Mouse (Mus musculus) midbrain, postnatal 0 days (tissue): ENCODE data around the gene Fads2. TPM values are rescaled to one million over a fixed set of nuclear protein-coding genes. Genes with fewer than 3 reads are reported as not detected.

Experiments used
- ATAC-seq: fragments of 200-750 bp; cut with Nextera tagmentation; 2 replicates; pipeline ENCODE4 v1.8.0; 2017; ENCODE audit warnings: moderate number of reproducible peaks, mild to moderate bottlenecking, moderate TSS enrichment, moderate library complexity; ENCODE audit not compliant: low FRiP score
- DNase-seq: peaks from one replicate; pipeline ENCODE4 v3.0.0-alpha.2; 2015; ENCODE audit warnings: low spot score
- H3K27ac ChIP-seq: fragments of 300-500 bp; sonication (generic); 2 replicates; pipeline ENCODE4 v1.5.1; 2014; ENCODE audit warnings: low read depth, mild to moderate bottlenecking, low read length, mixed read lengths
- H3K27me3 ChIP-seq: fragments of 300-500 bp; sonication (generic); 2 replicates; pipeline ENCODE4 v1.6.1; 2014; ENCODE audit warnings: low read length, control low read depth, mixed read lengths; ENCODE audit not compliant: insufficient read depth
- H3K36me3 ChIP-seq: fragments of 300-500 bp; sonication (generic); 2 replicates; pipeline ENCODE4 v1.6.1; 2014; ENCODE audit warnings: low read length, control low read depth, mixed read lengths; ENCODE audit not compliant: insufficient read depth
- H3K4me1 ChIP-seq: fragments of 300-500 bp; sonication (generic); 2 replicates; pipeline ENCODE4 v1.6.1; 2014; ENCODE audit warnings: mild to moderate bottlenecking, control low read depth, antibody characterized with exemption, low read length, mixed read lengths; ENCODE audit not compliant: insufficient read depth
- H3K4me2 ChIP-seq: fragments of 300-500 bp; sonication (generic); 2 replicates; pipeline ENCODE4 v1.6.1; 2014; ENCODE audit warnings: low read depth, mild to moderate bottlenecking, low read length, mixed read lengths; ENCODE audit not compliant: poor library complexity, severe bottlenecking
- H3K4me3 ChIP-seq: fragments of 300-500 bp; sonication (generic); 2 replicates; pipeline ENCODE4 v1.5.1; 2014; ENCODE audit warnings: low read depth, mild to moderate bottlenecking, low read length, moderate library complexity
- H3K9ac ChIP-seq: fragments of 300-500 bp; sonication (generic); replicated peaks from 2 replicates; pipeline ENCODE4 v1.6.1; 2014; ENCODE audit warnings: mild to moderate bottlenecking, low read length, moderate library complexity, mixed read lengths; ENCODE audit not compliant: poor library complexity, severe bottlenecking
- H3K9me3 ChIP-seq: fragments of 300-500 bp; sonication (generic); 2 replicates; pipeline ENCODE4 v1.6.1; 2016; ENCODE audit warnings: low read length, control low read depth
- CTCF ChIP-seq: IDR thresholded peaks from 2 replicates; pipeline ENCODE4 v1.5.1; 2016; ENCODE audit warnings: antibody characterized with exemption, mild to moderate bottlenecking
- WGBS: fragments of 180-500 bp; shearing (Covaris S2); extraction: QIAGEN DNeasy Blood & Tissue Kit; methylation state at CpG from one replicate; pipeline ENCODE4 v1.1.7; 2014; 5-methylcytosine and 5-hydroxymethylcytosine counted together
- polyA plus RNA-seq: library from polyadenylated mRNA; unstranded; fragments of >200 nt; fragmentation: Nextera tagmentation; extraction: Ambion mirVana; gene quantifications from 2 replicates; pipeline ENCODE4 v1.2.1, GENCODE M21; 2015
- total RNA-seq: library from RNA; depleted of rRNA; stranded (reverse); fragments of >200 nt; gene quantifications from 2 replicates; pipeline ENCODE4 v1.2.3, GENCODE M21; 2014; rRNA removed

Gene Fads2
- 278 and 306 TPM in 2 replicates for total RNA-seq
- polyA plus RNA-seq = 260 and 275 TPM in 2 replicates

GRCm38 (mm10) chr19:10101341-10102053 is at the start of gene Fads2:
Gene Fads2 (minus strand): TSS chr19:10101746.
- H3K4me1 ChIP-seq = peaks cover 35% of the 10 kb centered on the region; the same call in 1 of the 2 replicates
- peak within 1 kb of the TSS; percentile 86 for H3K4me2 ChIP-seq
- peak within 1 kb of the TSS; percentile 85 for H3K27ac ChIP-seq
- no peaks in the 10 kb centered on the region for H3K27me3 ChIP-seq
- DNase-seq = peak; percentile 96
- TF ChIP-seq CTCF = peak; percentile 49
- under 1% methylated on average over 50 of the region's 57 CpGs for WGBS
- peak within 1 kb of the TSS; percentile 74 for H3K9ac ChIP-seq
- no peaks in the 10 kb centered on the region for H3K36me3 ChIP-seq
- H3K4me3 ChIP-seq = peak within 1 kb of the TSS; percentile 80
- peak; percentile 94 for ATAC-seq
- no peaks in the 10 kb centered on the region for H3K9me3 ChIP-seq

- H3K9me3 ChIP-seq = no peaks in the 10 kb centered on the region
- WGBS = 82% methylated on average over 3 of the region's 3 CpGs
- H3K4me1 ChIP-seq = no peaks in the 10 kb centered on the region
- no peaks in the 10 kb centered on the region for H3K36me3 ChIP-seq
- DNase-seq = no peak
- no peak for TF ChIP-seq CTCF
- no peak overlapping the region for H3K4me3 ChIP-seq
- no peak for ATAC-seq
- H3K9ac ChIP-seq = no peak overlapping the region
- no peak overlapping the region for H3K27ac ChIP-seq
- H3K27me3 ChIP-seq = no peaks in the 10 kb centered on the region
- no peak overlapping the region for H3K4me2 ChIP-seq
These were observed 47.6 kb upstream of the Fads2 start for GRCm38 (mm10) chr19:10149189-10149588.

- Histone ChIP-seq H3K4me1 (no peaks in the 10 kb centered on the region), H3K27me3 (no peaks in the 10 kb centered on the region), H3K4me3 (no peak overlapping the region), H3K9me3 (no peaks in the 10 kb centered on the region), H3K4me2 (no peak overlapping the region), H3K9ac (no peak overlapping the region), H3K27ac (no peak overlapping the region), H3K36me3 (no peaks in the 10 kb centered on the region)
- DNase-seq (no peak), ATAC-seq (no peak)
- TF ChIP-seq CTCF = no peak
- WGBS = 80% methylated on average over 6 of the region's 6 CpGs
These were observed 47.0 kb upstream of the Fads2 start for GRCm38 (mm10) chr19:10148555-10148954.

GRCm38 (mm10) chr19:10144464-10144863 is 42.9 kb upstream of the Fads2 start:
- H3K9ac ChIP-seq = no peak overlapping the region
- no peak overlapping the region for H3K27ac ChIP-seq
- 53% methylated on average over 4 of the region's 4 CpGs for WGBS
- no peak overlapping the region for H3K4me2 ChIP-seq
- no peaks in the 10 kb centered on the region for H3K9me3 ChIP-seq
- H3K4me3 ChIP-seq = no peak overlapping the region
- no peaks in the 10 kb centered on the region for H3K36me3 ChIP-seq
- H3K4me1 ChIP-seq = no peaks in the 10 kb centered on the region
- no peaks in the 10 kb centered on the region for H3K27me3 ChIP-seq
- ATAC-seq (no peak), DNase-seq (no peak)
- TF ChIP-seq CTCF = no peak

- H3K9ac ChIP-seq = no peak overlapping the region
- ATAC-seq (no peak), DNase-seq (no peak)
- no peak overlapping the region for H3K4me2 ChIP-seq
- WGBS = 17% methylated on average over 2 of the region's 2 CpGs
- H3K27me3 ChIP-seq = no peaks in the 10 kb centered on the region
- no peak overlapping the region for H3K27ac ChIP-seq
- no peaks in the 10 kb centered on the region for H3K36me3 ChIP-seq
- no peak overlapping the region for H3K4me3 ChIP-seq
- no peaks in the 10 kb centered on the region for H3K9me3 ChIP-seq
- TF ChIP-seq CTCF = no peak
- H3K4me1 ChIP-seq = no peaks in the 10 kb centered on the region
These were observed 42.1 kb upstream of the Fads2 start for GRCm38 (mm10) chr19:10143667-10144066.

- Histone ChIP-seq H3K27ac (no peak overlapping the region), H3K9ac (no peak overlapping the region), H3K4me2 (no peak overlapping the region), H3K36me3 (no peaks in the 10 kb centered on the region), H3K27me3 (no peaks in the 10 kb centered on the region), H3K4me1 (no peaks in the 10 kb centered on the region), H3K4me3 (no peak overlapping the region), H3K9me3 (no peaks in the 10 kb centered on the region)
- 82% methylated on average over 6 of the region's 6 CpGs for WGBS
- no peak for TF ChIP-seq CTCF
- DNase-seq = no peak
- ATAC-seq = no peak
These were observed 38.2 kb upstream of the Fads2 start for GRCm38 (mm10) chr19:10139736-10140135.
